Mouse (Mus musculus) lung, postnatal 0 days (tissue): ENCODE data around the gene Maff.

ENCODE experiments used
- CTCF ChIP-seq: IDR thresholded peaks from 2 replicates; pipeline ENCODE4 v1.5.1; 2016; ENCODE audit warnings: antibody characterized with exemption, mild to moderate bottlenecking
- EP300 ChIP-seq: IDR thresholded peaks from 2 replicates; pipeline ENCODE4 v1.6.1; 2016; ENCODE audit warnings: antibody characterized with exemption, mild to moderate bottlenecking, control low read depth

DNA sequence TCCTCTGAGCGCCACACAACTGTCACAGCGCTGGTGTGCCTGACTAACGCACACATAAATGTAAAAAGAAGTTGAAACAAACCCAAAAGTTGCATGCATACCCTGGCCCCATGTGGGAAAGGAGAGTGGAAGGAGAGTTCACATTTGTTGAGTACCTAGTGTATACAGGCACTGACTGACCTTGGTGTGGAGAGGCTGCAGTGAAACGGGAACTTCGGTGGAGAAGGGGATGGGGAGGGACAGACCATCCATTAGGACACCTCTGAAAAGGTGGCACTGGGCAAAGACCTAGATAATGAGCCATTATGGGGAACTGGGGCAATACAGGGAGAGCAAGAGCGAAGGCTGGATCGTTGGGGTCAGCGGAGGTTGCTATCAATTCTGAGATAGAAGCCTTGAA, 10.1 kb downstream of the Maff start:
- no peak for TF ChIP-seq CTCF
- TF ChIP-seq EP300 = no peak
